Mouse (Mus musculus) hindbrain, embryonic 11.5 days (tissue): ENCODE data around the gene Anapc15. TPM values are rescaled to one million over a fixed set of nuclear protein-coding genes. Genes with fewer than 3 reads are reported as not detected.

ENCODE experiments used
- ATAC-seq: fragments of 200-750 bp; cut with Nextera tagmentation; 2 replicates; pipeline ENCODE4 v1.8.0; 2017; ENCODE audit warnings: mild to moderate bottlenecking, moderate TSS enrichment, moderate library complexity; ENCODE audit not compliant: low FRiP score
- DNase-seq: peaks from one replicate; pipeline ENCODE4 v3.0.0-alpha.2; 2015; ENCODE audit warnings: low spot score
- H3K27ac ChIP-seq: fragments of 300-500 bp; sonication (generic); 2 replicates; pipeline ENCODE4 v1.5.1; 2014; ENCODE audit warnings: mild to moderate bottlenecking, low read depth, low read length
- H3K27me3 ChIP-seq: fragments of 300-500 bp; sonication (generic); 2 replicates; pipeline ENCODE4 v1.6.1; 2014; ENCODE audit warnings: mild to moderate bottlenecking, low read length, moderate library complexity, mixed read lengths; ENCODE audit not compliant: control insufficient read depth, insufficient read depth
- H3K36me3 ChIP-seq: fragments of 300-500 bp; sonication (generic); 2 replicates; pipeline ENCODE4 v1.6.1; 2014; ENCODE audit warnings: mild to moderate bottlenecking, low read length, moderate library complexity, mixed read lengths; ENCODE audit not compliant: control insufficient read depth, insufficient read depth
- H3K4me1 ChIP-seq: fragments of 300-500 bp; sonication (generic); replicated peaks from 2 replicates; pipeline ENCODE4 v1.6.1; 2014; ENCODE audit warnings: low read length, mixed read lengths; ENCODE audit not compliant: control insufficient read depth, insufficient read depth
- H3K4me2 ChIP-seq: fragments of 300-500 bp; sonication (generic); replicated peaks from 2 replicates; pipeline ENCODE4 v1.6.1; 2014; ENCODE audit warnings: mild to moderate bottlenecking, low read depth, low read length
- H3K4me3 ChIP-seq: fragments of 300-500 bp; sonication (generic); 2 replicates; pipeline ENCODE4 v1.5.1; 2014; ENCODE audit warnings: low read depth, low read length
- H3K9ac ChIP-seq: fragments of 300-500 bp; sonication (generic); 2 replicates; pipeline ENCODE4 v1.6.1; 2014; ENCODE audit warnings: low read depth, low read length
- H3K9me3 ChIP-seq: fragments of 300-500 bp; sonication (generic); 2 replicates; pipeline ENCODE4 v1.6.1; 2016; ENCODE audit warnings: low read length; ENCODE audit not compliant: control insufficient read depth
- WGBS: fragments of 180-500 bp; shearing (Covaris S2); extraction: QIAGEN DNeasy Blood & Tissue Kit; methylation state at CpG from one replicate; pipeline ENCODE4 v1.1.7; 2014; 5-methylcytosine and 5-hydroxymethylcytosine counted together
- polyA plus RNA-seq: library from polyadenylated mRNA; unstranded; fragments of >200 nt; fragmentation: Nextera tagmentation; extraction: Ambion mirVana; gene quantifications from 2 replicates; pipeline ENCODE4 v1.2.1, GENCODE M21; 2014

Anapc15 gene
- polyA plus RNA-seq, 1 experiment from 2014 or later = 90.2 TPM

GRCm38 (mm10) chr7:101837606-101838471, 25.7 kb upstream of the Anapc15 start, which contains the start of gene Inppl1:
Gene Inppl1 (minus strand): TSS chr7:101838229.
- Histone ChIP-seq H3K4me2 (peak within 1 kb of the TSS; percentile 89), H3K36me3 (no peaks in the 10 kb centered on the region), H3K27ac (peak within 1 kb of the TSS; percentile 86), H3K9me3 (no peaks in the 10 kb centered on the region), H3K4me3 (peak within 1 kb of the TSS; percentile 79), H3K9ac (peak within 1 kb of the TSS; percentile 96), H3K4me1 (peaks cover 6% of the 10 kb centered on the region; the same call in 1 of the 2 replicates), H3K27me3 (no peaks in the 10 kb centered on the region)
- peak; percentile 88 for DNase-seq
- peak; percentile 81 for ATAC-seq
- under 1% methylated on average over 58 of the region's 64 CpGs for WGBS

GRCm38 (mm10) chr7:101844186-101844585, 19.3 kb upstream of the Anapc15 start:
- Histone ChIP-seq H3K27me3 (no peaks in the 10 kb centered on the region), H3K4me3 (no peak overlapping the region), H3K9ac (no peak overlapping the region), H3K36me3 (no peaks in the 10 kb centered on the region), H3K4me1 (no peaks in the 10 kb centered on the region), H3K27ac (no peak overlapping the region), H3K9me3 (no peaks in the 10 kb centered on the region), H3K4me2 (no peak overlapping the region)
- 73% methylated on average over 6 of the region's 6 CpGs for WGBS
- ATAC-seq = no peak
- DNase-seq = no peak

- Histone ChIP-seq H3K36me3 (no peaks in the 10 kb centered on the region), H3K9me3 (no peaks in the 10 kb centered on the region), H3K9ac (no peak overlapping the region), H3K4me2 (no peak overlapping the region), H3K4me1 (no peaks in the 10 kb centered on the region), H3K27ac (no peak overlapping the region), H3K4me3 (no peak overlapping the region), H3K27me3 (no peaks in the 10 kb centered on the region)
- no peak for ATAC-seq
- WGBS = 90% methylated on average over 1 of the region's 1 CpGs
- DNase-seq = no peak
These were observed 15.6 kb upstream of the Anapc15 start for GRCm38 (mm10) chr7:101847934-101848333.

DNA sequence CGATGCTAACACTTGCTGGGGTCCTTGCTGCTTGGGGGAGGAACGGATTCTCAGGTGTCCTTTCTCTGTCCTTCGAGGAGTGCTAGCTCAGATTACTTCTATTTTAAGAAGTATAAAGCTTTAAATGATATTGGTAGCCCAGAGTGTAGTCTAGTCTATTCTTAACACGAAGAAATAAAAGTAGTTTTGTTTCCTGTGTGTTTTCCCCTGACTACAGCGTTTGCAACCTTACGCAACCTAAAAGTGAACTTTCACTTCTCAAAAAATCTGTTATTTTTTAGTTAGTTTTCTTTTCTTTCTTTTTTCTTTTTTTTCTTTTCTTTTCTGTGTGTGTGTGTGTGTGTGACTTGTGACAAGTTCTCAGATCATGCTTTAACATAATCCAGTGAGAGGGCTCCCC, 11.8 kb upstream of the Anapc15 start:
- H3K9ac ChIP-seq = no peak overlapping the region
- WGBS = 91% methylated on average over 6 of the region's 6 CpGs
- H3K27me3 ChIP-seq = no peaks in the 10 kb centered on the region
- H3K4me3 ChIP-seq = no peak overlapping the region
- no peaks in the 10 kb centered on the region for H3K36me3 ChIP-seq
- no peak for ATAC-seq
- H3K4me2 ChIP-seq = no peak overlapping the region
- DNase-seq = no peak
- H3K9me3 ChIP-seq = no peaks in the 10 kb centered on the region
- no peaks in the 10 kb centered on the region for H3K4me1 ChIP-seq
- H3K27ac ChIP-seq = no peak overlapping the region

GRCm38 (mm10) chr7:101852846-101853245, 10.7 kb upstream of the Anapc15 start:
- Histone ChIP-seq H3K36me3 (no peaks in the 10 kb centered on the region), H3K4me1 (no peaks in the 10 kb centered on the region), H3K9me3 (no peaks in the 10 kb centered on the region), H3K9ac (no peak overlapping the region), H3K4me2 (no peak overlapping the region), H3K4me3 (no peak overlapping the region), H3K27ac (no peak overlapping the region), H3K27me3 (no peaks in the 10 kb centered on the region)
- 85% methylated on average over 6 of the region's 6 CpGs for WGBS
- no peak for DNase-seq
- ATAC-seq = no peak

GRCm38 (mm10) chr7:101853816-101854215, 9.7 kb upstream of the Anapc15 start:
- Histone ChIP-seq H3K9me3 (no peaks in the 10 kb centered on the region), H3K27me3 (no peaks in the 10 kb centered on the region), H3K27ac (no peak overlapping the region), H3K4me2 (no peak overlapping the region), H3K9ac (no peak overlapping the region), H3K4me3 (no peak overlapping the region), H3K4me1 (no peaks in the 10 kb centered on the region), H3K36me3 (no peaks in the 10 kb centered on the region)
- 87% methylated on average over 2 of the region's 2 CpGs for WGBS
- ATAC-seq (no peak), DNase-seq (no peak)

GRCm38 (mm10) chr7:101857094-101857493, 6.4 kb upstream of the Anapc15 start, which contains the start of gene Folr2:
Gene Folr2 (minus strand): TSS chr7:101857194.
- no peaks in the 10 kb centered on the region for H3K9me3 ChIP-seq
- no peaks in the 10 kb centered on the region for H3K4me1 ChIP-seq
- no peak within 1 kb of the TSS for H3K4me2 ChIP-seq
- no peak within 1 kb of the TSS for H3K27ac ChIP-seq
- no peaks in the 10 kb centered on the region for H3K36me3 ChIP-seq
- ATAC-seq (no peak), DNase-seq (no peak)
- H3K9ac ChIP-seq = no peak within 1 kb of the TSS
- 92% methylated on average over 4 of the region's 4 CpGs for WGBS
- no peak within 1 kb of the TSS for H3K4me3 ChIP-seq
- no peaks in the 10 kb centered on the region for H3K27me3 ChIP-seq

GRCm38 (mm10) chr7:101858362-101858761, 5.2 kb upstream of the Anapc15 start:
- WGBS = 86% methylated on average over 9 of the region's 9 CpGs

DNA sequence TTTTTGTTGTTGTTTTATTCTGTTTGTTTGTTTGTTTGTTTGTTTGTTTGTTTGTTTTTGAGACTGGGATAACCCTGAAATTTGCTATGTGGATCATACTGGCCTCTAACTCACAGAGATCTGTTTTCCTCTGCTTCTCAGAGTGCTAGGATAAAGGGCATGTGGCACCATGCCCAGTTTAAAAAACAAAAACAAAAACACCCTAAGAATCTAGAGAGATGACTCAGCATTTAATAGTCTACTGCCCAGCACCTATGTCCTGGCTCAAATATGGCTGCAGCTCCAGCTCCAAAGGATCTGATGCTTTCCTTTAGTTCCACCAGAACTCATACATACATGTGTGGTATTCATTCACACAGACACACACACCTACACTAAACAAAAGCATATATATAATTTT, 2.5 kb upstream of the Anapc15 start:
- DNase-seq (no peak), ATAC-seq (no peak)
- H3K4me1 ChIP-seq = no peaks in the 10 kb centered on the region
- no peak overlapping the region for H3K4me2 ChIP-seq
- H3K9me3 ChIP-seq = no peaks in the 10 kb centered on the region
- no peaks in the 10 kb centered on the region for H3K36me3 ChIP-seq
- no peak overlapping the region for H3K9ac ChIP-seq
- H3K27me3 ChIP-seq = no peaks in the 10 kb centered on the region
- H3K4me3 ChIP-seq = no peak overlapping the region
- H3K27ac ChIP-seq = no peak overlapping the region

More at GRCm38 (mm10) chr7:101858362-101858761, 5.2 kb upstream of the Anapc15 start:
- no peak overlapping the region for H3K4me2 ChIP-seq
- H3K4me1 ChIP-seq = no peaks in the 10 kb centered on the region
- ATAC-seq = no peak
- no peaks in the 10 kb centered on the region for H3K36me3 ChIP-seq
- H3K4me3 ChIP-seq = no peak overlapping the region
- no peaks in the 10 kb centered on the region for H3K9me3 ChIP-seq
- no peak overlapping the region for H3K27ac ChIP-seq
- no peak for DNase-seq
- H3K9ac ChIP-seq = no peak overlapping the region
- H3K27me3 ChIP-seq = no peaks in the 10 kb centered on the region
